Mouse (Mus musculus) embryonic fibroblast, embryonic 13.5 days (primary cell): ENCODE data around the gene Adamts12. TPM values are rescaled to one million over a fixed set of nuclear protein-coding genes. Genes with fewer than 3 reads are reported as not detected.

ENCODE experiments used
- H3K27ac ChIP-seq: 2 replicates; pipeline ENCODE4 v1.5.1; 2012; ENCODE audit warnings: low read length, control low read depth, inconsistent platforms; ENCODE audit not compliant: insufficient read depth
- H3K4me1 ChIP-seq: 2 replicates; pipeline ENCODE4 v1.6.1; 2011; ENCODE audit warnings: low read length; ENCODE audit not compliant: control insufficient read depth, insufficient read depth
- H3K4me3 ChIP-seq: 2 replicates; pipeline ENCODE4 v1.5.1; 2011; ENCODE audit warnings: mild to moderate bottlenecking, control low read depth, low read length; ENCODE audit not compliant: insufficient read depth
- CTCF ChIP-seq: IDR thresholded peaks from 2 replicates; pipeline ENCODE4 v1.5.1; 2011; ENCODE audit warnings: mild to moderate bottlenecking, control low read depth, low read length, moderate library complexity, borderline replicate concordance; ENCODE audit not compliant: insufficient read depth
- POLR2A ChIP-seq: IDR thresholded peaks from 2 replicates; pipeline ENCODE4 v1.6.1; 2011; ENCODE audit warnings: low read depth, mild to moderate bottlenecking, control low read depth, low read length, moderate library complexity
- polyA plus RNA-seq: library from polyadenylated mRNA; stranded (reverse); fragments of >200 nt; gene quantifications from 2 replicates; pipeline ENCODE4 v1.2.4, GENCODE M21; 2011; ENCODE audit warnings: low read depth; ENCODE audit not compliant: missing spikeins, insufficient read length

Gene Adamts12
- polyA plus RNA-seq, 1 experiment, result 35.1 TPM

DNA sequence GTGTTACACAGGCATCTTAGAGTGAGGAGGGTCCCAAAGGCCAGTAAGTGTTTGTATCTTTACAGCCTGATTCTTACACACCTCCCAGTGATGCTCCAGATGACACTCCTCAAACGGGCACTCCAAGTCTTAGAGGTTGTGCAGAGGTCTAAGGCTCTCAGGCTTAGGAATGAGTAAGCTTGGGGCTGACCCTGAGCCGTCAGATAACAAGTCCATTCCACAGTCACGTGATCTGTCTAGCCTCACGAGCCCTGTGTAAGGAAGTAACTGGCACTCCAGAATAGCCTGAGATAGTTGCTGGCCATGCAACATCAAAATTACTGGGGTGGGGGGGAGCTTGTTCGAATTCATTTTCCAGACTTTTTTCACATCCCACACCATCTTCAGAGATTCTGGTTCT, 24.5 kb upstream of the Adamts12 start:
- peaks cover 5% of the 10 kb centered on the region for H3K4me1 ChIP-seq
- no peak overlapping the region for H3K4me3 ChIP-seq
- TF ChIP-seq POLR2A, result no peak
- no peak for TF ChIP-seq CTCF
- no peak overlapping the region for H3K27ac ChIP-seq

DNA sequence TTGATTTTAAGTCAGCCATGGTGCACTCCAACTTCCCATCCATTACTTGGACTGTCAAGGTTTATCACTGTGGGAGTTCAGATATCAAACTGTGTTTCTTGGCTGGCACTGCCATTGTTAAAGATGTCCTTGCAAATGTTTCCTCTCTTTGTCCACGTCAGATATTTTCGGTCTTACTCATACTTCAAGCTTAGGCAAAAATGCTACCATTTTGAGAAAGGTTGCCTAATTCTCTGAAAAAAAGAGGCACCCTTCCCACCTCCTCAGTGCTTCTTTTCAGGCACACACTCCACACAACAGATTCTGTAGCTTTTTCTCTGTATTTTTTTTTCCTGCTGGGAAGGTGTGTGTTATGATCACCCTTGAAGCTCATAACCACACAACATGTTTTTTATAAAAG, 23.4 kb upstream of the Adamts12 start:
- Histone ChIP-seq H3K27ac (no peak overlapping the region), H3K4me1 (peaks cover 5% of the 10 kb centered on the region), H3K4me3 (no peak overlapping the region)
- no peak for TF ChIP-seq CTCF

DNA sequence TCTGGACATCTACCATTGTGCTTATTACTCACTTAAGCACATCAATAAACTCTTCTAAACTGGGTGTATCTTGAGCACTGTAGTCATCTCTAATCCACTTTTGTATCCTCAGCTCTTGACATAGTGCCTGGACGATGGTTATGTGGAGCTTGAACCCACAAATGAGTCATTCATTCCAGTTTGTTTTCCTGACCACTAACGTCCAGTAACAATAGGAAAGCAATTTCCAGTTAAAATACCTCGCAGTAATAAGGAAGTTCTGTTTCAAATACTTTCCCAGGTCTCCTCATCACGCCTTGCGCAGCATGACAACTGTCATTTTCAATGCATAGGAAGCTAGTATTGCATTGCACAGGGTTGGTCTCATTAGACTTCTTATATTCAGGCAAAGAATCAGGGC, 21.8 kb upstream of the Adamts12 start:
- Histone ChIP-seq H3K4me1 (peaks cover 5% of the 10 kb centered on the region), H3K4me3 (no peak overlapping the region), H3K27ac (peak overlapping the region; percentile 67)
- TF ChIP-seq CTCF (no peak), POLR2A (no peak)

DNA sequence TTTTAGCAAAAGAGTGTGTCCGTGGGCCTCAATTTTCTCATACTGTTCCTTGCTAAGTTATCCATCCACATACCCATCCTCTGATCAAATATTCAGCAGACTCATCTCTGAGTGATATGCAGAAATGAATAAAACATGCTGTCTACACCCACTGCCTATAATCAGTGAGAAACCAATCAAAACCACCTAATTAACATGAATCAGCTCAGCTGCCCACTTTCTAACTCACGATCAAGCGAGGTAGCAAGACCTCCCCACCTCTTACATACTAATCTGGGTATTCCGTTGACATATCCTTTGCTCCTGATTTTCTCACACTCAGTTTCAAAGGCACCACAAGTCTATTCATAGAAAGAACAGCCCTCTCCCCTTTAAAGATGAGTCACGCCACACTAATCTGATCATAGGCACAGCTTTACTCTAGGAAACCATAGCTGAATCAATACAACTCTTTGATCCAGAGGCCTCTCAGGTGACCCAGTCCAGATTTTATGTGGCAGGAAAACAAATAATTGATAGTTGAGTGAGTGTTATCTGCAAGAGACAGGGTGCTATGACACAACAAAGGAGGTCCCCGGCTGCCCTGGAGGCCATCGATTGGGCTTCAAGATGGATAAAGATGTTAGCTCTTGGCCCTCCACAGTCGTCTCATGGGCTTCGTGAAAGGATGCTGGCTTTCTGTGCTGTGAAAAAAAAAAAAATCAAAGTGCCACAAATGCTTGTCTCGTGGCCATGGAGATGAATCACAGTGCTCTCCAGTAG, 10.7 kb upstream of the Adamts12 start:
- TF ChIP-seq CTCF (no peak), POLR2A (no peak)
- H3K4me3 ChIP-seq, result no peak overlapping the region
- no peaks in the 10 kb centered on the region; the same call in 1 of the 2 replicates for H3K4me1 ChIP-seq
- H3K27ac ChIP-seq, result no peak overlapping the region

DNA sequence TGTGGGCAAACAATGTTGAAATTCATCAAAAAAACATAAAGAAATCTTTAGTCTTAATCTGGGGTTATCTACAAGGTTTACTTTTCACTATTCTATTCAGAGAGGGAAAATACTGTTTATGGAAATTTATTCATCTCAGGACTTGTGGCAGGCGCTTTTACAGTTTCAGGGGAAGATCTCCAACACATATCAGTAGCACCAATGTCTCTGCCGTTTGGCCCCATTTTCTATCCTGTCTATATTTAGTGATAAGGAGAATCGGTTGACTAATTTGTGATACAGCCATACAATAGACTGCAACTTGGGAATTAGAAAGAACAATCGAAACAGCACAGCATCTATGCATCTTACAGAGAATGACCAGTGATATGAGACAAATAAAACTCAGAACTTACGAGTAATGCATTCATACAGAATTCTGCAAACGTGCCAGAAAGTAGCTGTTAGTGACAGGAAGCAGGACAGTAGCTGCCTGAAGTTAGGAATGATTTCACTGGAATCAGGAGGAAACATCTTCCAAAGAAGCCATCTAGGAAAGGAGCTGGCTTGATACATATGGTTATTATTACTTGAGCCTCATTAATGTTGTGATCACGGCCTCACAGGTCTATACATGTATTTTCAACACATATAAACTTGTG, 10.0 kb upstream of the Adamts12 start:
- Histone ChIP-seq H3K4me3 (no peak overlapping the region), H3K27ac (no peak overlapping the region), H3K4me1 (no peaks in the 10 kb centered on the region; the same call in 1 of the 2 replicates)
- TF ChIP-seq POLR2A (no peak), CTCF (no peak)

DNA sequence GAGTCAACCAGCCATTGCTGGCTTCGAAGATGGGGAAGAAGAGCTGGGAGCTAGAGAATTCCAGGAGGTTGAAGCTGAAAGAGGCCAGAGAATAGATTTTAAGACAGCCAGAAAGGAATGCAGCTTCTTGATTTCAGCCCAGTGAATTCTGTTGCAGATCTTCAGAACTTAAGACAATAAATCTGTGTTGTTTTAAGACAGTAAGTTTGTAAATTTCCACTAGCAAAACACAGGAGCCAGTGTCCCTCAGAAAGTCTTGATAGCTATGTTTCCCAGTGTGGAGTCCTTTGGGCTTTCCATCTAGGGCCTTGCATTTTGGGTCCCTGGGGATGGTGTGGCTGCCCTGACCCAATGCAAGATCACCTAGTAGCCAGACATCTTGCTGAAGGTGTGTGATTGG, 1.7 kb upstream of the Adamts12 start:
- H3K27ac ChIP-seq, result no peak overlapping the region
- peaks cover 6% of the 10 kb centered on the region; the same call in 1 of the 2 replicates for H3K4me1 ChIP-seq
- no peak for TF ChIP-seq POLR2A
- TF ChIP-seq CTCF, result no peak
- no peak overlapping the region for H3K4me3 ChIP-seq

DNA sequence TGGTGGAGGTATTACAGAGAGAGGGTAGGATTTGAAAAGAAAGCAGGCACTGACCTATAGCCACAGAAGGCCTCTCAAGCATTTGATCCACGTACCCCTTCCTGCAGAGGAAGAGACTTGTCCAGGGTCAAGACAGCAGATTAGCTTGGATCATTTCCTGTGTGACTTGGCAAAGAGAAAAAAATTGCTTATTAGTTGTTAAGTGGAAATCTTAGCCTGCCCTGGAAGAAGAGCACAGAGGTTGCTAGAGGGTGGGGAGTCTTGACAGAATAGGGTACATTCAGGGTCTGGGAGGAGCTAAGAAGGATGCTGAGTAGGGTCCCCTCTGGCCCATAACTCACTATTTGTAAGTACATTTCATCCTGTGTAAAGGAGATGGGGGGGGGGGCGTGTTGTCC, 431 bp upstream of the Adamts12 start:
- Histone ChIP-seq H3K4me3 (no peak overlapping the region), H3K4me1 (peaks cover 6% of the 10 kb centered on the region; the same call in 1 of the 2 replicates), H3K27ac (peak overlapping the region; percentile 52)
- TF ChIP-seq POLR2A (no peak), CTCF (no peak)

DNA sequence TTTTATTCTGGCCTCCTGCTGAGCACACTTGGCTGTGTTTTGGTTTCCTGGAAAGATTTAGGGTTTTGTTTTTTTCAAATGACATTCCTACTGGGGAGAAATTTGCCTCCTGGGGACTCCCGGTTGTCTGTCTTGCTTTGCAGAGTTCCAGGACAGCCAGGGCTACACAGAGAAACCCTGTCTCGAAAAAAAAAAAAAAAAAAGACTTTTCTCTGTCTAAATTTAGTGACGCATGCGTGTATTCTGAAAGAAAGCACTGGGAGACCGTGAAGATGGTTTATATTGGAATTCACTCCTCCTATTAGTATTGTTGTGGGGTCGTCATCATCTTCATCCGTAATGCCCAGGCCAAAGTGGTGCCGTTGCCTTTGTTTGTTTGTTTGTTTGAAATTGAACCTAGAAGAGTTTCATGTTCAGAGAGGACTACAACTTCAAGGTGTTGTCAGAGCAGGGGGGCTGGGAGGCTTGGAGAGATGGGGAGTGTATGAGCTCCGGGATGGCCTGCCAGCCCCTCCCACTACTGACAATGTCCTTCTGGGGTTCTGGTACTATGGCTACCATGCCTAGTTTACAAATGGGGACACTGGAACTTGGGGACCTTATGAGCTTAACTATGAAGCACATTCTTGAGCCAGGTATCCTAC, 1.1 kb downstream of the Adamts12 start:
- no peak for TF ChIP-seq CTCF
- no peak; the same call in 1 of the 2 replicates for TF ChIP-seq POLR2A
- Histone ChIP-seq H3K4me3 (peak overlapping the region; percentile 47), H3K4me1 (peaks cover 6% of the 10 kb centered on the region; the same call in 1 of the 2 replicates), H3K27ac (peak overlapping the region; percentile 83)

DNA sequence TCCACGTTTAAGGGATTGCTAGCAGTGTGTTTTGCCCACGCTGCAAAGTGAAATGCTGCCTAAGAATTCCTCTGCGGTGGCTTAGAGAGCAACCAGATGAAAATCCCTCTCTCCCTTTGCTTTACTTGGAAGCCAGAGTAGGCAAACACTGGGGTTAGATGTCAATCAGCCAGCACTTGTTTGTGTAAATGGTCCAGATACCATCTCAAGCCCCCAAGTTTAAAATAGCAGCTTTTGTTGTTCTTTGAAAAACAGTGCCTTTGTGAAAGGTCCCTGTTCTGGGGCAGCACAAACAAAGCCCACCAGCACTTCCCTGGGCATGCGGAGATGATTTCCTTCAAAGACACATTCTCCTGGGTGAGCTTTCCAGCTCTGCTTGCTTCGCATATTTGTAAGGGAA, 1.7 kb downstream of the Adamts12 start:
- H3K27ac ChIP-seq, result peak overlapping the region; percentile 54
- H3K4me3 ChIP-seq, result peak overlapping the region; percentile 47
- TF ChIP-seq POLR2A, result no peak
- H3K4me1 ChIP-seq, result peaks cover 6% of the 10 kb centered on the region; the same call in 1 of the 2 replicates

DNA sequence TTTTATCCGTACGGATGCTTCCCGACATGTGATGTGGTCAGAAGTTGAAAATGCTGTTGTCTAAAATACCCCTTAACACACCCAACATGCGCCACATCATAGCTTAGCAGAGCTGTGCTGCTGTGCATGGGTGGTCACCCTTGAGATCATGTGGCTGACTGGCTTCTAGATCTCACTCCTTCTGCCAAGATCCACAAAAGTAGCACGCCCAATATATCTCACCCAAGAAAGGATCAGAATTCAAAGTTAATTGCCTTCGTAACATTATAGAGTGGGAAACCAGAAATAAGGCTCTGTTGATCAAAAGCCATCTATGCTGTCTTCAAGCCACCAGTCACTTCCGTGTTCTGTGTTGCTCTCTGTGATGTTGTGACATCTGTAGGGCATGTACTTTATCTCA, 3.3 kb downstream of the Adamts12 start:
- no peak overlapping the region for H3K27ac ChIP-seq
- no peak for TF ChIP-seq CTCF
- TF ChIP-seq POLR2A, result no peak
- no peak overlapping the region for H3K4me3 ChIP-seq
- H3K4me1 ChIP-seq, result peaks cover 6% of the 10 kb centered on the region; the same call in 1 of the 2 replicates
